Mouse (Mus musculus): ENCODE data around the gene Prdx5.
A peak's percentile ranks its signal among the peaks of the same experiment; 100 is the strongest.

The Prdx5 gene

DNA sequence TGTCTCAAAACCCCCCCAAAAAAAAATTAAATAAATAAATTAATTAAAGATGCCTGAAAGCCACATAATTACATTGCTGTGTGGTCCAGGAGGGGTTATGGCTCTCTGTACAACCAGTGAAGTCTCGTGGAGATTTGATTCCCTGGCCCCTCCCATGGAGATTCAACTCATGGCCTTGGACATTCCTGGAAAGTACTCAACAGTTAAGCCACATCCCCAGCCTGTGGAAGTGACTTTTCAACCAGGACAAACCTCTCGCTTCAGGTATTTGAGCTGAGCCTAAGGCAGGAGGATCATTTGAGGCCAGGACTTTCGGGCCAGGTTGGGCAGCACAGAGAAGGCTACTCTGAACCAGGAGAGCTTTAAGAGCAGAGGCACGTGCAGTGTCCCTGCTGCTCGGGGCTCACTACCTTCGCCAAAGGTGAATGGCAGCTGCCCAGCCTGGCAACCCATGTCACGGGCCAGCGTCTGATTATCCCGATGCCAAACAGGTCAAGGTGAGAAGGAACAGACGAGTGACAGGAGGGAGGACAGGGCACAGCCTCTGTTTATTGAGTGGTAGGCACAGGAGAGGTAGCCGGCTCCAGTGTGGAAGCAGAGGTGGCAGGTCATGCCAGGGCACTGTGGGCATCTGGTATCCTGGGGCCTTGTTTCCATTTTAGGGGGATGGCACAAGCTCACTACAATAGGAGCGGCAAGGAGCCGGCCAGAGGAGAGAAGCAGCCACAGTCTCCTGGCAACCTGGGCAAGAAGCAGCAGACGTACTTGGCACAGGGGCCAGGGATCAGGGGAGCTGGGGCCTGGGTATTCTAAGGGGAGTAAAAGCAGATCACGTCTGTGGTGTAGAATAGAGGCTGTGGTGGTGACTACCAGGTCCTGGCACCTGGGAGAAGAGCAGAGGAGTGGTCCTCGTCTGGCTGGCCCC, 27.9 kb upstream of the Prdx5 start:
- DNase-seq (ENCODE audit: low read depth in 1 of 2, low spot score in 2 of 2): no peak

DNA sequence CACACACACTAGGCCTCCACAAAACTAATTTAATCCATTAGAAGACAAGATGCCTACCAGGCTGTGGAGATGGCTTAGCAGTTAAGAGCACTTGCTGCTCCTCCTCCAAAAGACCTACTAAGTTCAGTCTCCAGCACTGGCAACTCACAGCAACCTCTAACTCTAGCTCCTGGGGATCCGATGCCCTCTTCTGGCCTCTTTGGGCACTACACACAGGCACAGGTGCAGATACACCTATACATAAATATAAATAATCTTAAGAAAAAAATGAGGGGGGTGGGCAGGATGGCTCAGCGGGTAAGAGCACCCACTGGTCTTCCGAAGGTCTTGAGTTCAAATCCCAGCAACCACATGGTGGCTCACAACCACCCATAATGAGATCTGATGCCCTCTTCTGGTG, 26.4 kb upstream of the Prdx5 start:
- DNase-seq (ENCODE audit: low read depth in 1 of 2, low spot score in 2 of 2): no peak

DNA sequence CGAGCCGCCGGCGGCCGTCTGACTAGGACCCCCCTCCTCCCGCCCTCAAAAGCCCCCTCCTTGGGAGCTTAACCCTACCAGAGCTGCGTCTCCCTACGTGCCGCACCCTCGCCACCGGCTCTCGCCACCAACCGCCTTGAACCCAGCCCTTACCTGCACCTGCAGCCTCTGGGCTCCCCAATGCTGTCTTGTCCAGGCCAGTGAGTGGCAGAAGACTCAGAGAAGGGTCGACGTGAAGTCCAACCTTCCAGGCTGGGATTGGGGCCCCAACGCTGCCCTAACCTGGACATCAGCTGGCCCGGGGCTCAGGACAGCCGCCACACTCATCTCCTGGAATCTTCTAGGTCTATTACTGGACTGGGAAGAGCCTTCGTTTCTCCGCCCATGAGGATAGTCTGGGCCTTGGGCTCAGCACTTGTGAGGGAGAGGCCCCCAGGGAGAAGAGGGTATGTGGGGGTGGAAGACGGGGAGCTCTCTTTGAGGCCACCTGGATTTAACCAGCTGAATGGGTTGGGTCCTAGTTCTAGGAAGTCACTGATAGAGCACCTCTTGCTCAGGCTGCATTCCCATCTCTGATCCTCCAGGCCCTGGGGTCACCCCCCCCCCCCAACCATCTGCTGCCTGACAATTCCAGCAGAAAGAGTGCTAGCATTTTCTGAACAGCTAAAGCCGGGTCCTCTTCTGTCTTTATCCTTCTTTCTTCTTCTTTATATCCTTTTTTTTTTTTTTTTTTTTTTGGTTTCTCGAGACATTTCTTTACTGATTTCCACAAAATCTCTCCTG, 24.5 kb upstream of the Prdx5 start, which contains the start of gene Kcnk4:
Gene Kcnk4 (minus strand): TSS at position 321 of the 783 bp plus-strand sequence.
- no peak for DNase-seq (ENCODE audit: low read depth in 1 of 2, low spot score in 2 of 2)

DNA sequence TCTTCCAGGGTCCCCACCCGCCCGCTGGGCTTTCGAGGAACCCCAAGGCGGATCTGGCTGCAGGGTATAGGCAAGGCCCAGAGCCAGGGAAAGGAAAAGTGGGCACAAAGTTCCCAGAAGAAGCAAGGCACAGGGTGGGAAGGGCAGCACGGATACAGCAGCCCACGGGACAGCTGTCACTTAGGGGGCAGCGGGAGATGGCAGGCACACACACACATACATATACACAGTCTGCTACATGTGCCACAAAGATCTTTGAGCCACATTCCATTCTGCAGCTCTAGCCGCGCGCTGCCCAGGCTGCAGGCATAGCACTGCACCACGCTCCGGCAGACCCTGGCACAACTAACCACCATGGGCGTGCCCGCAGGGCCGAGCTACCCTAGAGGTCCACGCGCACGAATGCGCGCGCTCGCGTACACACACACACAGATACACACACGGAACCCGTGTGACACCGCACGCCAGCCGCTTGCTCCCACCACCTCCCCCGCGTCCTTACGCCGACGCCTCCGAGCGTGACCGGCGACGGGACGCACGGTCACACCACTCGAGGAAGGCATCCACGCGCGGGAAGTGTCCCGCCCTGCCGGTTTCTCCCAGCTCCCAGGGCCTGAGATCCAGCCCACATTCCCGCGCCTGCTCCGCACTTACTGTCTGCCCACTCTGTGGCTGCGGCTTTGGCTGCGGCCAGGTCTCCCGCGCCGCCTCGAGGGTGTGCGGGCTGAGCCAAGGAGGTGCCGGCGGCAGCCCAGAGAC, 23.7 kb upstream of the Prdx5 start:
- no peak for DNase-seq (ENCODE audit: low read depth in 1 of 2, low spot score in 2 of 2)

DNA sequence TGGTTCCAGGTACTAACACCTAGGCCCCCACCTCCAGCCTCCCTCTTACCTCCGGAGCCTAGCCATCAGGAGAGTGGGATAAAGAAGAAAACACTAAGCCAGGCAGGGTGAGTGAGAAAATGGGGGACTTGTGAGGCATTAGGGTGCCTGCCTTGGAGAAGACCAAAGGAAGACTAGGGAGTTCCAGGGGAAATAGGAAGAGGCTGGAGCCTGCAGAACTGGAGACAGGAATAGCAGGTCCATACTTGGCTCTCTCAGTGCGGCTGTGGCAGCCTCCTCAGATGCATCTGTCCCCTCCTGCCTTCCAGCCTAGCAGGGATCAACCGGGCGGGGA, 23.2 kb upstream of the Prdx5 start:
- DNase-seq (ENCODE audit: low read depth in 1 of 2, low spot score in 2 of 2): no peak

DNA sequence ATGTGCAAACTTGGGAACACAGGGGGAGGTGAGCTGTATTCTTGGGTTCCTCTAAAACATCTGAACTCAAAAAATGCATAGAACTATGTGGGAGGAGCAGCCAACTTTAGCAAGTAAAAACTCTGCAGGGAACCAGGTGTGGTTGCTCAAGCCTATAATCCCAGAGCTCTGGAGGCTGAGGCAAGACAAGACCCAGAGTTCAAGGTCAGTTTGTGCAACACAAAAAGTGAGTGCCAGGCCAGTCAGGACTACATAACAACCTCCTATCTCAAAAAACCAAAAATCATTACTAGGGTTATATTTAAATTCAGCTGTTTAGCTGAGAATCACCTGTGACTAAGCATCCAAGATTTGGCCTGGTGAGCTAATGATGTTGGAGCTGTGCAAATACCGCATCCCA, 22.1 kb upstream of the Prdx5 start:
- no peak for DNase-seq (ENCODE audit: low read depth in 1 of 2, low spot score in 2 of 2)

DNA sequence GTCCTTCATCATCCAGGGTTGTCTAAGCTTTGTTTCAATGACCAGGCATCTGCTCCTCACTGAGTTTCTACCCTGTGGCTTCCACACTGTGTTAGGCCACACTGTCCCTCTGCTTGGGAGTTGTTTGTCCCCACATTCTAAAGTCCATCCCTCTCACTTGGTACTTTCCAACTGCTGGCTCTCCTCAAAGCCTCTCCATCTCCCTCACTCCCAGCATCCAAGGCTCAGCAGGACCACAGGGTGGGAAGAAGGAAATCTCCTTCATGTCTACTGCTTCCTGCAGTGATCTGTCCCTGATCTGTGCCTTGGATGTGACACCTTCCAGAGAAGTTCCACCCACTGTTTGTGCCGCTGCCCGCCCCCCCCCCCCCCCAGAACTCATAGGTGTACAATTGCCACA, 21.1 kb upstream of the Prdx5 start:
- DNase-seq (ENCODE audit: low read depth in 1 of 2, low spot score in 2 of 2): no peak

DNA sequence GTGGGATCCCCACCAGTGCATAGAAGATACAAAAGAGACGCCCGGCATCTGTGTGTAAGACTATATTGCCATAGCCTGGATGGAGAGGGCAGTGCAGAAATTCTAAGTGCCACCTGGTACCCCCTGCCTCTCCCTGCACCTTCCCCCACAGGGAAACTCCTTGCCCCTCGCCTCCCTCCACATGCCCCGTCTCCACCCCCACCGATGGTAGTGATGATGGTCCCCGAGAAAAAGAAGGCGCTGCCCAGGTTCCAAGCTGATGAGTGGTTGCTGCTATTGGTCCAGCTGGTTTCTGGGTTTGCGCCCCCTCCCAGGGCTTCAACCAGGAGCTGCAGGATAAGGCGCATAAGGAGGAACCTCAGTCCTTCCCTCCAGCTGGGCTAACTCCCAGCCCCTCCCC, 18.2 kb upstream of the Prdx5 start:
- DNase-seq (ENCODE audit: low read depth in 1 of 2, low spot score in 2 of 2): no peak

DNA sequence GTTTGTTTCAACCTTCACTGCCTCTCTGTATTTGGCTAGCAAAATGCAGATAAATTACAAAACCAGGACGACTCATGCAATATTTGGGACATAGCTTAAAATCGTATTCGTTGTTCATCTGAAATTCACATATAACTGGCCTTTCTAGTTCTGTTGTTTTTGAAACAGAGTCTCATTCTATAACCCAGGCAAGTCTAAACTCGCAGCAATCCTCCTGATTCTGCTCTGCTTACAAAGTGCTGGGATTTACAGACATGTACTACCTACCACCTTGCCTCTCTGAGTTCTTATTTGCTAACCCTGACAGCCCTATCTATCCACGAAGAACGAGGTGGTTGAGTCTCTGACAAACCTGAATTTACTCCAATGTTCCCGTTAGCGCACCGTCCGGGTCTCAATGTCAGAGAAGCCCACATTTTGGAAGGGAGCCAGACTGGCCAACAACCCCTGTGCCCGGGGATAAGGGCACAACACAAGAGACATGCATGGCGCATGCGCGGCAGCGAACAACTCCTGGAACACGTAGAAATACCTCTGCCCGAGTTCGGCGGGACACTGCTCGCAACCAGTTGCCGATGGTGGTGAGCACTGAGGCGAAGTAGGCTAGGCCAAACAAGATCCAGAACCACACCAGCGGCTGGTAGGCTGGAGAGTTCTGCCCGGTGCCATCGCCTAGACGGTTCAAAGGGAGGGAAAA, 16.8 kb upstream of the Prdx5 start:
- DNase-seq (ENCODE audit: low read depth in 1 of 2, low spot score in 2 of 2): no peak

DNA sequence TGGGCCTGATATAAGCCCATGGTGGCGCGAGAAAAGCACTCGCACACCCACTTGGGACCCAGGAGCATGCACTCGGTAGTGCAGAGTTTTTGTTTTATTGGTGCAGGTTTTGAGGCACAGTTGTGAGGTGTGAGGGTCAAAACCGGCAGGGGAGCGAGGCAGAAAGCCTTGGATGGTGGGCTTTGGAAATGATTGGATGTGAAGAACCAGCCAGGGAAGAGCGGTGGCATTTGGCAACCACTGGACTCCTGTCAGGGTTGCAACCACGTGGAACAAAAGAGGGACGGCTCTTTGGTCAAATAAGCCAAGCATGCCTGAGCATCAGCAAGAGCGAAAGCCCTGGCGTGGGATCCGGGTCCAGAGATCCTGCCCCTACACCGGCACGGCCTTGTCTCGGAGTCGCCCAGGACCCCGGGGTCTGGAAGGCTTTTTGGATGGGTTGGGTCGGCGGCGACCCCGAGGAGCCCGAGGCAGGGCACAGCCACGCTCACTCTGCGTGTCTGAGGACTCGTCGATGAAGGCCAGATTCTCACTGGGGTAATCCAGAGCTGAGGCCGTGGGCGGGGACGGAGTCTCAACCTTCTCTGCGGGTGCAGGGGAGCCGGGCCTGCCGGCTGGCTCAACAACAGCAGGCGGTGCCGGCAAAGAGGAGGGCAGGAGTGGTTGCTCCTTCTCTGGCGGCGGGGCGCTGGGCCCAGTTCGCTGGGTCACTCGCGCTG, 15.9 kb upstream of the Prdx5 start:
- DNase-seq (ENCODE audit: low read depth in 1 of 2, low spot score in 2 of 2): no peak

DNA sequence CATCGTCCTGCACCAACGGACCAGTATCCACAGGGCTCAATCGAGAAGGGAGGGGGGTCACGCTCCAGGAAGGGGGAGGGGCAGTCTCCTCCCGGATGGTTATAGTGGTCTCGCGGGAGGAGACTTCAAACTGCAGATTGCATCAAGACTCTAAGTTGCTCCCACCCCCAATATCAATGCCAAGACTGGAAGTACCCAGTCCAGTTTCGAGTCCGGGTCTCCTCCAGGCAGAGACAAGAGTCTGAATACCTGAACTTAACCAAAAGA, 15.3 kb upstream of the Prdx5 start, which contains the start of gene Catsperz:
Gene Catsperz (minus strand): TSS at position 74 of the 267 bp plus-strand sequence.
- DNase-seq (ENCODE audit: low read depth in 1 of 2, low spot score in 2 of 2): no peak

DNA sequence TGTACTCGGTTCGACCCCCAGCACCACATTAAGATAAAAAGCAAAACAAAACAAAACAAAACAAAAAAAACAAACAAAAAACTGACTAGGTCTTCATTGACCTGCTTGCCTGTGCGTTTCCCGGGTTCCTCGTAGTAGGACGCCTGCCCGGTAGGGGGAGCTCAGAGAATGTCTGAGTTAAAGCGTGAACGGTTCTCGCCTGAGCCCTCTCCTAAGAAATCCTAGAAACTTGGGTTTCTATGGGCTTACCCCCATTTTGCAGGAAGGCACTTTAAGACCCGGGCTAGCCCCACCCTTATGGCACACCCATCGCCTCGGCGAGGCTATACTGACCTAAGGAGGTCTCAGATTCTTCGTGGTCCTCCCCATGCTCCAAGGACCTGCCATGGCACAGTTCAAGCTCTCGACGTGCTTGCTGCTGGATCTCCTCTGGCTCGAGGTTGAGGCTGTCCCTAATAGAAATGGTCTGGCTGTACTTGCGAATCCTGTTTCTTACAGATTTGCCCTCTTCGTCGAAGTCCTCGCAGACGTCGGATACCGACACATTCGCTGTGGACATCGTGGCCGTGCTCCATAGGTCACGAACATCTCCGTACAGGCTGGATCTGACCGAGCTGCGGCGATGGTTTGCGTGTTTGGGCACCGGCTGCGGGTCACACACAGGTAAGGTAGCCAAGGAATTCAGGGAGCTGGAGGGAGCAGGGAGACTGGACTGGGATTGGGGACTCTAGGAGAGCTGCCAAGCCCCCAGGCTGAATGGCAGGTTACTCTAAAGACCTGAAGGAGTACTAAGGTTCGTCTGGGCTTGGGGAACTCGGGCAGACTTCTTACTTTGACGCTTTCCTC, 14.8 kb upstream of the Prdx5 start:
- DNase-seq (ENCODE audit: low read depth in 1 of 2, low spot score in 2 of 2): peak in 1 of 2 experiments; percentile 73

DNA sequence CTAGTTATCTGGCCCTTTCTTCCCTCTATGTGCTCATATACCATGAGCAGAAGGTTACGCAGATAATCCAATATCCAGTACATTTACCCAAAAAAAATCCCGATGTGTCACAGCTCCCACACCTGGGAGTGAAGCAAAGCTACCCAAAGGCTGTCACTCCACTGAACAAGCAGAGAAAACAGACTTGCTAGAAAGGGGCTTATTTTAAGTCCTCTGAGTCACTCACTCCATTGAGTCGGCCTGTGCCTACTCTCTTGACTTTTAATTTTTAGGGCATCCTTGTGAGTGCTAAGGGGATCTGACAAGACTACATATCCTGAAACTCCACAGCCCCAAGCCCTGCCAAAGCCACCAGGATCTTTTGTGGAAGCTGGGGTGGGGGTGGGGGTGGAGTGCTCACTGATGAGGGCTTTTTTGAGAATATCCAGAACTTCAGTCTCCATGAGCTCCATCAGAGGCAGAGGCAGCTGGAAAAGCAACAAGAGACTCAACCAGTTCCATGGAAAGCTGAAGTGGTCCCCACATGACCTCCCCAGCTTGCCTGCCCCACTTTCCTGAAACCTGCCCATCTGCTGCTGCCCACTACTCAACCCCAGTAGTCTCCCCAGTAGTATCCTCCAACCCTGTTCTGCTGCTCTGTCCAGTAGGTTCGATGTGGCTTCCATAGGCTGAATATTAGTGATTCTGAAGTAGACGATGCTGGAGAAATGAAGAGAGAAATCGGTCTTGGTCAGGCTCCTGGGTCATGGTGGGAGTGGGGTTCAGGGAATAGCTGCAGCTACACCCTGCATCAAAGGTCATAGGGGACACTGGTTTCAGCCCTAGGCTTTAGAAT, 13.2 kb upstream of the Prdx5 start:
- no peak for DNase-seq (ENCODE audit: low read depth in 1 of 2, low spot score in 2 of 2)

DNA sequence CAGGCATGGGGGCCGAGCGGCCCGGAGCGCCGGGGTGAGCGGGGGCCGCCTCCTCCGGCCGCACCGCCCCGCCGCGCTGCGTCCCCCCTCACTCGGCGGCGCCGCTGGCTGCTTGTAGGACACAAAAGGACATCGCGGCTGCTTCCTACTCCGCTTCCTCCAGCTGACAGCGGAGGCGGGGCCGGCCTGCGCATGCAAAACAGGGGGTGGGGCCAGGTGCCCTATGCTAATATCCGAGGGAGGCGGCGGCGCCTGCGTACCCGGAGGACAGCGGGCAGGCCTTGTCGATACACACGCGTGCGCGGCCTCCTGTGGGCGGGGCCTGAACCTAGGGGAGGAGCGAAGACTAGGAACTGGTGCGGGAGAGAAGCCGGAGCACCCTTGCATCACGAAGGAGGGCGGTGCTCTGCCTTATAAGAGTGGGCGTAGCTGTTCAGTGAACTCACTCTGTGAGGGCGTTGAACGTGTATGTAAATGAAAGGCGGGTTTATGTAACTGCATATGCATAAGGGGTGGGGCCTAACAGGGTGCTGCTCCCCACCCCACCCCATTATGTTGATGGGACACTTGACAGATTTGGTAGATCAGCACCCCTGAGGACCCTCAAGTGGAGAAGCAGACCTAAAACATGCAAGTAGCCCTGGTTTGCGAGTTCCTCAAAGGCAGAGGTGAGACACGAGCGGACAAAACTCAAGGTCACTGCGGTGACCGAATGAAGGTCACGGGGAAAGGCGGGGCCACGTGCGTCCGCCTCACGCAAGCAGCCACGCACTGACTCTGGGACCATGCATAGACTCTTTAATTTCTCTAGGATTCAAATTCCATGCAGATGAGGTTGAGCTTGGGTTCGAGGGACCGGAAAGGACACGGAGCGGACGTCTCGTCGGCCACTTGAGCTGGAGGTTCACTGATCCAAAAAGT, 12.0 kb upstream of the Prdx5 start, which contains the start of gene Esrra:
Gene Esrra (minus strand): TSS at position 167 of the 921 bp plus-strand sequence.
- DNase-seq (ENCODE audit: low read depth in 1 of 2, low spot score in 2 of 2): peak; percentile 100

DNA sequence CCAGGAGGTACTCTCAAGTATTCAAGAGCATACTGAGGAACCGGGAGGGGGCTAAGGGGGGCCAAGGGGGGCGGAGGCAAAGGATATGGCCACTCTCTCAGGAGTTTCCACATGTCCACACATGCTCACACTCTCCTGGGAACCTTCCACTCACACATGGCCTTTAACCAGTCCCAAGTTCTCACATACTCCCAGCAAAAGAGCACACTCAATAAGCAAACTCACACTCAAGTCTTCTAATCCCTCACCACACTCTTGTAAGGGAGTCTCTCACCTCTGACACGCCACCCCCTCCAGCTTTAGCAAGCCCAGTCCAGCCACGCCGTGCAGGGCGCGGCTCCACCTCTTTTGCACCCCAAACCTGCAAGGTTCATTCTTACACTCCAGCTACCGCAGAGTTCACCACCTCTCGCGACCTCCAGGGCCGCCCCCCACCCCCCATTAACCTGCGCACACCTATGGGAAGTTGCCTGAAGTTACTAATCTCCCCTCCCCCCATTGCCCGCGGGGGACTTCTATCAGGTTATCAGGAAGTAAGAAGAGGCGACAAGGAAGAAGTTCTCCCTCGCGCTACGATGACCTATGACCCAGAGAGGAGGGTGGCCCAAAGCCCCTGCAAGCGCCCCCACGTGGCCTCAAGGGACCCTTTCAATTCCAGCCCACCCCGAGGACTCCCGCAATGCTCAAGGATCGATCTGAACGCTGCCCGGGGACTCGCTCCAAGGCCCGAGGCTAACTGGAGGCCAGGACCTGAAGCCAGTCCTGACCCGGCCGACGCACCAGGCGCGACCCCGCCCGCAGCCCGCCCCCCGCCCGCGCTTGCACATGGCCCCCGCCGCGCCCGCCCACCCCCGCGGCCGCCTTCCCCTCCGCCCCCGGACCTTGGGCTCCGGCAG, 11.1 kb upstream of the Prdx5 start:
- DNase-seq (ENCODE audit: low read depth in 1 of 2, low spot score in 2 of 2): no peak

DNA sequence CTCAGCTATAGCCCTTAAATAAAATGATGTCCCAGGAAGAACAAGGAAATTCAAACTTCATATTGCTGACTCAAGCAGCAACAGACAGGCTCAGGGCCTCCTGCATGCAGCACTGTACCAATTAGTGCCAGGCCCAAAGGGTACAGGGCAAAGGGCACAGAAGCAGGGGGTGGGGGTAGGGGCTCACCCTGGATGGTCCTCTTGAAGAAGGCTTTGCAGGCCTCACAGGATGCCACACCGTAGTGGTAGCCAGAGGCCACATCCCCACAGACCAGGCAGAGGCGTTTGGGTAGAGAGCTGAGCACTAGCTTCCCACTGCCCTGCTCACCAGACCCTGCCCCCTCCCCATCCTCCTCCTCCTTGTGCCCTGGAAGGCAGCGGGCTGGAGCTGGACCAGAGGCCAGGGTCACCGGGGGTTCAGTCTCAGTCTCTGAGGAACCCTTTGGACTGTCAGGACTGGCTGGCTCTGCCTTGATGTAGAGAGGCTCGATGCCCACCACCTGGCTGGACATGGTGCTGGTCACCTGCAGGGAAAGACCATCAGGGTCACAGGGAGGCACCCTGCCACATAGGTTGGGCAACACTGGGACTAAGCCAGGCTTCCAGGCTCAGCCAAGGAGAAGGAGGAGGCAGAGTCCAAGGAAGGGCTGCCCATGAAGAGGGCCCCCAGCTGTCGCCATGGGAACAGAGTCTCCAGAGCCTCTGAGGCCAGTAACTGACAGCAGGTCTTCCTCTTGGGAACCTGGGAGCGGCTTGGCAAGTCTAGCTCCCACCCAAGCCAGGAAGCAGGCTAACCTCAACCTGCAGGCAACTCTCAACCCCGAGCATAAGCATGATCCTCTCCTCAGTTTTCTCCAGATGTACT, 10.2 kb upstream of the Prdx5 start:
- DNase-seq (ENCODE audit: low read depth in 1 of 2, low spot score in 2 of 2): no peak

Data from monocyte, adult 2 months (primary cell).